Mouse (Mus musculus) stomach, postnatal 0 days (tissue): ENCODE data around the gene Agpat2. TPM values are rescaled to one million over a fixed set of nuclear protein-coding genes. Genes with fewer than 3 reads are reported as not detected.
A peak's percentile ranks its signal among the peaks of the same experiment; 100 is the strongest.

Experiments used
- ATAC-seq: fragments of 200-750 bp; cut with Nextera tagmentation; 2 replicates; pipeline ENCODE4 v1.8.0; 2017; ENCODE audit not compliant: low FRiP score, low TSS enrichment
- DNase-seq: peaks from one replicate; pipeline ENCODE4 v3.0.0-alpha.2; 2016; ENCODE audit warnings: low spot score
- H3K27ac ChIP-seq: fragments of 300-500 bp; sonication (generic); replicated peaks from 2 replicates; pipeline ENCODE4 v1.5.1; 2014; ENCODE audit warnings: mild to moderate bottlenecking, control low read depth
- H3K27me3 ChIP-seq: fragments of 300-500 bp; sonication (generic); 2 replicates; pipeline ENCODE4 v1.6.1; 2014; ENCODE audit warnings: low read length; ENCODE audit not compliant: control insufficient read depth, insufficient read depth
- H3K36me3 ChIP-seq: fragments of 300-500 bp; sonication (generic); 2 replicates; pipeline ENCODE4 v1.6.1; 2014; ENCODE audit warnings: low read length, mixed read lengths; ENCODE audit not compliant: control insufficient read depth, insufficient read depth
- H3K4me1 ChIP-seq: fragments of 300-500 bp; sonication (generic); replicated peaks from 2 replicates; pipeline ENCODE4 v1.6.1; 2014; ENCODE audit warnings: antibody characterized with exemption; ENCODE audit not compliant: control insufficient read depth, insufficient read depth
- H3K4me2 ChIP-seq: fragments of 300-500 bp; sonication (generic); replicated peaks from 2 replicates; pipeline ENCODE4 v1.6.1; 2014; ENCODE audit warnings: low read depth, mild to moderate bottlenecking, control low read depth, moderate library complexity
- H3K4me3 ChIP-seq: fragments of 300-500 bp; sonication (generic); 2 replicates; pipeline ENCODE4 v1.5.1; 2014; ENCODE audit warnings: low read depth, low read length, control low read depth
- H3K9ac ChIP-seq: fragments of 300-500 bp; sonication (generic); 2 replicates; pipeline ENCODE4 v1.6.1; 2014; ENCODE audit warnings: mild to moderate bottlenecking, low read length, control low read depth, mixed read lengths
- H3K9me3 ChIP-seq: fragments of 300-500 bp; sonication (generic); 2 replicates; pipeline ENCODE4 v1.6.1; 2016; ENCODE audit warnings: low read length; ENCODE audit not compliant: control insufficient read depth
- CTCF ChIP-seq: IDR thresholded peaks from 2 replicates; pipeline ENCODE4 v1.5.1; 2016; ENCODE audit warnings: antibody characterized with exemption, low read depth, mild to moderate bottlenecking, moderate library complexity
- EP300 ChIP-seq: optimal IDR thresholded peaks from 2 replicates; pipeline ENCODE3; 2016; ENCODE audit warnings: antibody characterized with exemption
- WGBS: fragments of 180-500 bp; shearing (Covaris S2); extraction: QIAGEN DNeasy Blood & Tissue Kit; methylation state at CpG from one replicate; pipeline ENCODE4 v1.1.7; 2014; 5-methylcytosine and 5-hydroxymethylcytosine counted together
- polyA plus RNA-seq: library from polyadenylated mRNA; unstranded; fragments of >200 nt; fragmentation: Nextera tagmentation; extraction: Ambion mirVana; gene quantifications from 2 replicates; pipeline ENCODE4 v1.2.1, GENCODE M21; 2015

The Agpat2 gene
- polyA plus RNA-seq, 1 experiment from 2014 or later, result 109 TPM

GRCm38 (mm10) chr2:26573807-26574206 lies 30.4 kb downstream of the Agpat2 start:
- no peak for DNase-seq
- H3K9ac ChIP-seq, result no peak overlapping the region
- H3K4me2 ChIP-seq, result no peak overlapping the region
- no peak overlapping the region for H3K4me3 ChIP-seq
- H3K27ac ChIP-seq, result 0 out of 2 replicates have a peak overlapping the region, but pooled peaks have one; percentile 18
- 15% methylated on average over 5 of the region's 5 CpGs for WGBS
- H3K27me3 ChIP-seq, result no peaks in the 10 kb centered on the region
- H3K9me3 ChIP-seq, result no peaks in the 10 kb centered on the region
- no peak for ATAC-seq
- no peaks in the 10 kb centered on the region for H3K36me3 ChIP-seq
- no peaks in the 10 kb centered on the region; the same call in 1 of the 2 replicates for H3K4me1 ChIP-seq
- TF ChIP-seq CTCF, result no peak
- TF ChIP-seq EP300, result no peak

- no peaks in the 10 kb centered on the region; the same call in 1 of the 2 replicates for H3K4me1 ChIP-seq
- H3K4me3 ChIP-seq, result no peak overlapping the region
- WGBS, result 46% methylated on average over 12 of the region's 12 CpGs
- no peaks in the 10 kb centered on the region for H3K27me3 ChIP-seq
- H3K9ac ChIP-seq, result no peak overlapping the region
- ATAC-seq (0 out of 2 replicates have a peak, but pooled peaks have one; percentile 22), DNase-seq (no peak)
- 0 out of 2 replicates have a peak overlapping the region, but pooled peaks have one; percentile 18 for H3K27ac ChIP-seq
- H3K4me2 ChIP-seq, result no peak overlapping the region
- no peak for TF ChIP-seq CTCF
- TF ChIP-seq EP300, result no peak
- no peaks in the 10 kb centered on the region for H3K36me3 ChIP-seq
- H3K9me3 ChIP-seq, result no peaks in the 10 kb centered on the region
These were observed 30.8 kb downstream of the Agpat2 start for GRCm38 (mm10) chr2:26573396-26573795.

- no peak overlapping the region; the same call in 1 of the 2 replicates for H3K9ac ChIP-seq
- 0 out of 2 replicates have a peak, but pooled peaks have one; percentile 19 for ATAC-seq
- peak; percentile 33 for DNase-seq
- H3K4me2 ChIP-seq, result no peak overlapping the region
- 48% methylated on average over 5 of the region's 5 CpGs for WGBS
- no peaks in the 10 kb centered on the region; the same call in 1 of the 2 replicates for H3K4me1 ChIP-seq
- H3K9me3 ChIP-seq, result no peaks in the 10 kb centered on the region
- TF ChIP-seq CTCF (no peak), EP300 (no peak)
- H3K27ac ChIP-seq, result peak overlapping the region; percentile 69
- no peak overlapping the region for H3K4me3 ChIP-seq
- no peaks in the 10 kb centered on the region for H3K36me3 ChIP-seq
- H3K27me3 ChIP-seq, result no peaks in the 10 kb centered on the region
These were observed 32.4 kb downstream of the Agpat2 start for GRCm38 (mm10) chr2:26571826-26572225.

GRCm38 (mm10) chr2:26571400-26571799 lies 32.8 kb downstream of the Agpat2 start:
- WGBS, result 57% methylated on average over 9 of the region's 9 CpGs
- 0 out of 2 replicates have a peak, but pooled peaks have one; percentile 24 for ATAC-seq
- TF ChIP-seq CTCF (no peak; the same call in 1 of the 2 replicates), EP300 (no peak)

GRCm38 (mm10) chr2:26570034-26570433 lies 34.2 kb downstream of the Agpat2 start:
- Histone ChIP-seq H3K9me3 (no peaks in the 10 kb centered on the region), H3K27ac (no peak overlapping the region), H3K9ac (0 out of 2 replicates have a peak overlapping the region, but pooled peaks have one; percentile 2), H3K4me1 (no peaks in the 10 kb centered on the region; the same call in 1 of the 2 replicates), H3K36me3 (no peaks in the 10 kb centered on the region), H3K4me3 (no peak overlapping the region), H3K27me3 (no peaks in the 10 kb centered on the region), H3K4me2 (no peak overlapping the region)
- peak; percentile 62 for DNase-seq
- TF ChIP-seq EP300, result no peak
- TF ChIP-seq CTCF, result peak; percentile 86
- WGBS, result 12% methylated on average over 3 of the region's 3 CpGs
- ATAC-seq, result no peak

More at GRCm38 (mm10) chr2:26571400-26571799, 32.8 kb downstream of the Agpat2 start:
- Histone ChIP-seq H3K27me3 (no peaks in the 10 kb centered on the region), H3K4me2 (no peak overlapping the region), H3K4me3 (no peak overlapping the region), H3K36me3 (no peaks in the 10 kb centered on the region), H3K27ac (peak overlapping the region; percentile 69), H3K9me3 (no peaks in the 10 kb centered on the region), H3K9ac (peak overlapping the region; percentile 8; the same call in 1 of the 2 replicates), H3K4me1 (no peaks in the 10 kb centered on the region; the same call in 1 of the 2 replicates)
- DNase-seq, result peak; percentile 55

GRCm38 (mm10) chr2:26566221-26566620 lies 38.0 kb downstream of the Agpat2 start:
- Histone ChIP-seq H3K4me1 (no peaks in the 10 kb centered on the region), H3K4me3 (no peak overlapping the region), H3K27ac (no peak overlapping the region), H3K4me2 (no peak overlapping the region), H3K27me3 (no peaks in the 10 kb centered on the region), H3K9ac (no peak overlapping the region), H3K36me3 (no peaks in the 10 kb centered on the region), H3K9me3 (no peaks in the 10 kb centered on the region)
- TF ChIP-seq EP300, result no peak
- peak; percentile 73 for TF ChIP-seq CTCF
- ATAC-seq, result peak; percentile 53
- peak; percentile 35 for DNase-seq
- 18% methylated on average over 4 of the region's 4 CpGs for WGBS
